Mouse (Mus musculus): ENCODE results near the gene Smdt1. TPM values are rescaled to one million over a fixed set of nuclear protein-coding genes. Genes with fewer than 3 reads are reported as not detected.

The Smdt1 gene
- polyA plus RNA-seq, 1 experiment, result 665 TPM

DNA sequence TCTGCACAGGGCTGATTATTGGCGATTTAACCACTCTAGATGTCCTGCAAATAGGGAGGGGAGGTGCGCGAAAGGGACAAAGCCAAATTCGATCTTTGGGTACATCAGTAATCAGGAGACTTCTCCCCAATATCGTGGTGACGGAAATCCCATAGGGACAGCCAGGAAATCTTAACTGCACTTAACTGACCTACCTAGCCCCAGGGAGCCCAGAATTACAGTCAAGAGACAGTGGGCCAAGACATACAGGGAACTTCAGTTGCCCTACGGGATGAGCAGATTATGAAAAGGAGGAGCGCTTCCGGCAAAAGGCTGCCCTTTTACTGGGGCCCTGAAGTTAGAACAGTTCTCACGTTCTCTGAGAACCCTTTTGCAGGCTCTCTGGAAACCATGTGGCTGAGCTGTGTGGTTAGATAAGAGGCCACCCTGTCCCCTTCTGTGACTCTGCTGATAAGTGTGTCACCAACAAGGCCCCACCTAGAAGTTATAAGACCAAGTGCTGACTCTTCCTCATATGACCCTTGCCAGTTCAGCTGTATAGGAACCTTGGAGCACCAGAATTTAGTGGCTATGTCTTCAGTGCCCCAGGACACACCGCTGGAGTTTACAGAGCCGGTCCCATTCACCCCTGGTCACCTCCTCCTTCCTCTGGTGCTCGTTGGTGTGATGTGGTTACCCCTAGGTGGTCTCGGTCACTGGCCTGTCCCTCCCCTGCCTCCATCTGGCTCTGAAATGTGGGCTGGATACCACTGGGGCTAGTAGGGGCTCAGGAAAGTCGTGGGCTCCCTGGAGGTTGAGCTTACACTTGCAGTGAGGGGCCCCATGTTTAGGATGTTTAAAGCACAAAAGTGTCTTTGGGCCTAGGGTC lies 3.1 kb downstream of the Smdt1 start:
- H3K4me3 ChIP-seq, result no peak overlapping the region
- no peaks in the 10 kb centered on the region for H3K27me3 ChIP-seq (ENCODE audit: control insufficient read depth, insufficient read depth, insufficient read length)
- H3K36me3 ChIP-seq (ENCODE audit: control insufficient read depth, insufficient read depth), result no peaks in the 10 kb centered on the region
- H3K79me2 ChIP-seq (ENCODE audit: control insufficient read depth, insufficient read depth), result peaks cover 12% of the 10 kb centered on the region
- TF ChIP-seq USF1 (IDR thresholded peaks at IDR 0.05; ENCODE audit: low read depth), result no peak
- no peak for TF ChIP-seq POLR2AphosphoS2 (IDR thresholded peaks at IDR 0.05; ENCODE audit: insufficient read length, low read depth)
- no peak for TF ChIP-seq SRF (IDR thresholded peaks at IDR 0.05; ENCODE audit: control insufficient read depth, insufficient read length, low read depth)
- no peak for TF ChIP-seq MYOD1 (IDR thresholded peaks at IDR 0.05; ENCODE audit: control insufficient read depth in 1 of 3, insufficient read length in 2 of 3, low read depth in 2 of 3)
- no peak for TF ChIP-seq TCF3 (IDR thresholded peaks at IDR 0.05; ENCODE audit: insufficient read length, low read depth)
- no peak for TF ChIP-seq MYOG (IDR thresholded peaks at IDR 0.05; ENCODE audit: control insufficient read depth in 1 of 3, insufficient read depth in 1 of 3, insufficient read length in 2 of 3, low read depth in 2 of 3)
- no peak for TF ChIP-seq MAX (IDR thresholded peaks at IDR 0.05; ENCODE audit: low read depth)
- no peak overlapping the region for H3K4me2 ChIP-seq (ENCODE audit: low read depth)
- H3ac ChIP-seq (ENCODE audit: control insufficient read depth, insufficient read length), result no peak overlapping the region

DNA sequence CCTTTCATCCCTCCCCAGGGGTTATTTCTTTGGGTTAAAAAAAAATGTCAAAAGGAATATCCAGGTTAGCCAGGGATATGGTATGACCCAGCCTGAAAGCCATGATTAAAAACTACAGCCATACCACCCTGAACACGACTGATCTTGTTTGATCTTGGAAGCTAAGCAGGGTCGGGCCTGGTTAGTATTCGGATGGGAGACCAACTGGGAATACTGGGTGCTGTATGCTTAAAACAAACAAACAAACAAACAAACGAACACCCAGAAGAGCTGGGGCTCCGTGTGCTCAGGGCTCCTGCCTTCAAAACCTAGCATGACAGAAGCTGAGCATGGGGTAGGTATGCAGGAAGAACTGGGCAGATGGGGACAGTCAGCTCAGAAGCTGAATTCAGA lies 3.8 kb downstream of the Smdt1 start:
- TF ChIP-seq E2F4 (IDR thresholded peaks at IDR 0.05; ENCODE audit: insufficient read depth) (no peak), USF1 (IDR thresholded peaks at IDR 0.05; ENCODE audit: low read depth) (no peak), POLR2A (IDR thresholded peaks at IDR 0.05; ENCODE audit: insufficient read length, low read depth) (no peak), CEBPB (IDR thresholded peaks at IDR 0.05; ENCODE audit: insufficient read depth, poor library complexity, severe bottlenecking) (no peak), SRF (IDR thresholded peaks at IDR 0.05; ENCODE audit: control insufficient read depth, insufficient read length, low read depth) (no peak), TCF3 (IDR thresholded peaks at IDR 0.05; ENCODE audit: insufficient read length, low read depth) (no peak), REST (IDR thresholded peaks at IDR 0.05; ENCODE audit: insufficient read depth, insufficient read length) (no peak), MYOD1 (IDR thresholded peaks at IDR 0.05; ENCODE audit: control insufficient read depth in 1 of 3, insufficient read length in 2 of 3, low read depth in 2 of 3) (no peak), POLR2AphosphoS2 (IDR thresholded peaks at IDR 0.05; ENCODE audit: insufficient read length, low read depth) (no peak)
- Histone ChIP-seq H3K4me2 (ENCODE audit: low read depth) (no peak overlapping the region), H3ac (ENCODE audit: control insufficient read depth, insufficient read length) (no peak overlapping the region), H3K4me3 (no peak overlapping the region), H3K79me2 (ENCODE audit: control insufficient read depth, insufficient read depth) (peaks cover 19% of the 10 kb centered on the region), H3K27me3 (ENCODE audit: control insufficient read depth, insufficient read depth, insufficient read length) (no peaks in the 10 kb centered on the region), H3K36me3 (ENCODE audit: control insufficient read depth, insufficient read depth) (no peaks in the 10 kb centered on the region)

DNA sequence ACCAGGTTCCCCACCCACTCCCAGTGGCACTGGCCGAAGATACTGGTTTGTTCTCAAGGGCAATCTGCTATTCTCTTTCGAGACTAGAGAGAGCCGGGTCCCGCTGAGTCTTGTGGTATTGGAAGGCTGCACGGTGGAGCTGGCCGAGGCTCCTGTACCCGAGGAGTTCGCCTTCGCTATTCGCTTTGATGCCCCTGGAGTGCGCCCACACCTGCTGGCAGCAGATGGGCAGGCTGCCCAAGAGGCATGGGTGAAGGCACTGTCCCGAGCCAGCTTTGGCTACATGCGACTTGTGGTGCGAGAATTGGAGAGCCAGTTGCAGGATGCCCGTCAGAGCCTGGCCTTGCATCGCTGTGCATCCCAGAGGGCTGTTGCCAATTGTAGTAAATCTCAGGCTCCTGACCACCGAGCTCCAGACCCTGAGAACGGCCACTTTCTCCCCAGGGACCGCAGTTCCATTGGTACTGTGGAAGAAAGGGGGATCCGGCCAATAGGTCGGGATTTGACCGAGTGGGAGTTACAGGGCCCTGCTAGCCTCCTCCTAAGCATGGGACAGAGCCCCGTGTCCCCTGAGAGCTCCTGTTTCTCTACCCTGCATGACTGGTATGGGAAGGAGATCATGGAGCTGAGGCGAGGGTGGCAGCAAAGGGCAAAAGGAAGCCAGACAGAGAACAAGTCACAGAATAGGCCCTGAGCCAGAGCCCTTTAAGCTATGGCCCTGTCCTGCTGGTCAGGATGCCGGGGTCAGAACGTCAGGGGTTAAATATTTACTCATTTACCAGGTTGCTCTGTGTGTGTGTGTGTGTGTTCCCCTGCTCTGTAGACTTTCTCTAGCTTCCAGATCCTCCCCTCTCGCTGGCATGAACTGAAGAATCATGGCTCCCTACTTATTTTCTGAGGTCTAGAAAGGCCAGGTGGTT lies 4.9 kb downstream of the Smdt1 start:
- Histone ChIP-seq H3K79me2 (ENCODE audit: control insufficient read depth, insufficient read depth) (peaks cover 25% of the 10 kb centered on the region), H3K27me3 (ENCODE audit: control insufficient read depth, insufficient read depth, insufficient read length) (no peaks in the 10 kb centered on the region), H3K36me3 (ENCODE audit: control insufficient read depth, insufficient read depth) (peaks cover 9% of the 10 kb centered on the region), H3K4me3 (no peak overlapping the region), H3K4me2 (ENCODE audit: low read depth) (no peak overlapping the region), H3ac (ENCODE audit: control insufficient read depth, insufficient read length) (no peak overlapping the region)
- TF ChIP-seq E2F4 (IDR thresholded peaks at IDR 0.05; ENCODE audit: insufficient read depth) (no peak), MYOD1 (IDR thresholded peaks at IDR 0.05; ENCODE audit: control insufficient read depth in 1 of 3, insufficient read length in 2 of 3, low read depth in 2 of 3) (no peak), POLR2A (IDR thresholded peaks at IDR 0.05; ENCODE audit: insufficient read length, low read depth) (no peak), REST (IDR thresholded peaks at IDR 0.05; ENCODE audit: insufficient read depth, insufficient read length) (no peak), TCF12 (IDR thresholded peaks at IDR 0.05; ENCODE audit: insufficient read depth, poor library complexity, severe bottlenecking) (no peak), MYOG (IDR thresholded peaks at IDR 0.05; ENCODE audit: control insufficient read depth in 1 of 3, insufficient read depth in 1 of 3, insufficient read length in 2 of 3, low read depth in 2 of 3) (no peak), CEBPB (IDR thresholded peaks at IDR 0.05; ENCODE audit: insufficient read depth, poor library complexity, severe bottlenecking) (no peak), MAX (IDR thresholded peaks at IDR 0.05; ENCODE audit: low read depth) (no peak), USF1 (IDR thresholded peaks at IDR 0.05; ENCODE audit: low read depth) (no peak)

- H3K4me2 ChIP-seq (ENCODE audit: low read depth), result no peak overlapping the region
- TF ChIP-seq POLR2AphosphoS2 (IDR thresholded peaks at IDR 0.05; ENCODE audit: insufficient read length, low read depth), result no peak
- H3K36me3 ChIP-seq (ENCODE audit: control insufficient read depth, insufficient read depth), result peaks cover 22% of the 10 kb centered on the region
Observed at GRCm38 (mm10) chr15:82344971-82345370, 6.2 kb downstream of the Smdt1 start.

More at GRCm38 (mm10) chr15:82344971-82345370, 6.2 kb downstream of the Smdt1 start:
- Histone ChIP-seq H3K79me2 (ENCODE audit: control insufficient read depth, insufficient read depth) (peaks cover 31% of the 10 kb centered on the region), H3K4me3 (no peak overlapping the region), H3K27me3 (ENCODE audit: control insufficient read depth, insufficient read depth, insufficient read length) (no peaks in the 10 kb centered on the region), H3ac (ENCODE audit: control insufficient read depth, insufficient read length) (no peak overlapping the region)

Measured in myocyte (in vitro differentiated cells).